Mouse (Mus musculus): ENCODE results near the gene Fmnl2.

GRCm38 (mm10) chr2:53131567-53131966, 273.9 kb downstream of the Fmnl2 start:
- TF ChIP-seq CTCF (IDR thresholded peaks at IDR 0.05): no peak
- no peak for TF ChIP-seq EP300 (IDR thresholded peaks at IDR 0.05)
